Mouse (Mus musculus) midbrain, postnatal 0 days (tissue): ENCODE results near the gene Apc2. TPM values are rescaled to one million over a fixed set of nuclear protein-coding genes. Genes with fewer than 3 reads are reported as not detected.
"Not testable (repeated sequence)": the region's sequence is repeated elsewhere in the genome, so short reads cannot be mapped to it uniquely, and the experiment has no call there.

Experiments
- ATAC-seq: fragments of 200-750 bp; cut with Nextera tagmentation; 2 replicates; pipeline ENCODE4 v1.8.0; 2017; ENCODE audit warnings: moderate number of reproducible peaks, mild to moderate bottlenecking, moderate TSS enrichment, moderate library complexity; ENCODE audit not compliant: low FRiP score
- DNase-seq: peaks from one replicate; pipeline ENCODE4 v3.0.0-alpha.2; 2015; ENCODE audit warnings: low spot score
- H3K27ac ChIP-seq: fragments of 300-500 bp; sonication (generic); 2 replicates; pipeline ENCODE4 v1.5.1; 2014; ENCODE audit warnings: low read depth, mild to moderate bottlenecking, low read length, mixed read lengths
- H3K27me3 ChIP-seq: fragments of 300-500 bp; sonication (generic); 2 replicates; pipeline ENCODE4 v1.6.1; 2014; ENCODE audit warnings: low read length, control low read depth, mixed read lengths; ENCODE audit not compliant: insufficient read depth
- H3K36me3 ChIP-seq: fragments of 300-500 bp; sonication (generic); 2 replicates; pipeline ENCODE4 v1.6.1; 2014; ENCODE audit warnings: low read length, control low read depth, mixed read lengths; ENCODE audit not compliant: insufficient read depth
- H3K4me1 ChIP-seq: fragments of 300-500 bp; sonication (generic); 2 replicates; pipeline ENCODE4 v1.6.1; 2014; ENCODE audit warnings: mild to moderate bottlenecking, control low read depth, antibody characterized with exemption, low read length, mixed read lengths; ENCODE audit not compliant: insufficient read depth
- H3K4me2 ChIP-seq: fragments of 300-500 bp; sonication (generic); 2 replicates; pipeline ENCODE4 v1.6.1; 2014; ENCODE audit warnings: low read depth, mild to moderate bottlenecking, low read length, mixed read lengths; ENCODE audit not compliant: poor library complexity, severe bottlenecking
- H3K4me3 ChIP-seq: fragments of 300-500 bp; sonication (generic); 2 replicates; pipeline ENCODE4 v1.5.1; 2014; ENCODE audit warnings: low read depth, mild to moderate bottlenecking, low read length, moderate library complexity
- H3K9ac ChIP-seq: fragments of 300-500 bp; sonication (generic); replicated peaks from 2 replicates; pipeline ENCODE4 v1.6.1; 2014; ENCODE audit warnings: mild to moderate bottlenecking, low read length, moderate library complexity, mixed read lengths; ENCODE audit not compliant: poor library complexity, severe bottlenecking
- H3K9me3 ChIP-seq: fragments of 300-500 bp; sonication (generic); 2 replicates; pipeline ENCODE4 v1.6.1; 2016; ENCODE audit warnings: low read length, control low read depth
- CTCF ChIP-seq: IDR thresholded peaks from 2 replicates; pipeline ENCODE4 v1.5.1; 2016; ENCODE audit warnings: antibody characterized with exemption, mild to moderate bottlenecking
- WGBS: fragments of 180-500 bp; shearing (Covaris S2); extraction: QIAGEN DNeasy Blood & Tissue Kit; methylation state at CpG from one replicate; pipeline ENCODE4 v1.1.7; 2014; 5-methylcytosine and 5-hydroxymethylcytosine counted together
- polyA plus RNA-seq: library from polyadenylated mRNA; unstranded; fragments of >200 nt; fragmentation: Nextera tagmentation; extraction: Ambion mirVana; gene quantifications from 2 replicates; pipeline ENCODE4 v1.2.1, GENCODE M21; 2015
- total RNA-seq: library from RNA; depleted of rRNA; stranded (reverse); fragments of >200 nt; gene quantifications from 2 replicates; pipeline ENCODE4 v1.2.3, GENCODE M21; 2014; rRNA removed

Gene Apc2
- total RNA-seq (370 and 395 TPM in 2 replicates), polyA plus RNA-seq (95.3 and 110 TPM in 2 replicates)

- Histone ChIP-seq H3K4me3 (peak within 1 kb of the TSS; percentile 50), H3K4me2 (peak within 1 kb of the TSS; percentile 91), H3K27me3 (no peaks in the 10 kb centered on the region), H3K9me3 (no peaks in the 10 kb centered on the region), H3K9ac (peak within 1 kb of the TSS; percentile 78), H3K36me3 (peaks cover 10% of the 10 kb centered on the region), H3K27ac (peak within 1 kb of the TSS; percentile 100), H3K4me1 (peaks cover 23% of the 10 kb centered on the region)
- peak; percentile 95 for DNase-seq
- ATAC-seq = peak; percentile 45
- WGBS = under 1% methylated on average over 26 of the region's 26 CpGs
- peak; percentile 79 for TF ChIP-seq CTCF
Observed at GRCm38 (mm10) chr10:80295618-80296425, at the start of gene Apc2. Gene Apc2, plus strand, starts transcription at chr10:80295977.

- TF ChIP-seq CTCF = peak; percentile 73
- DNase-seq = peak; percentile 75
- no peak overlapping the region for H3K4me3 ChIP-seq
Observed at GRCm38 (mm10) chr10:80247849-80248248, 47.9 kb upstream of the Apc2 start.

GRCm38 (mm10) chr10:80248437-80248836, 47.3 kb upstream of the Apc2 start:
- 42% methylated on average over 3 of the region's 3 CpGs for WGBS
- 0 out of 2 replicates have a peak overlapping the region, but pooled peaks have one; percentile 48 for H3K27ac ChIP-seq
- DNase-seq, ATAC-seq, H3K27me3 ChIP-seq, H3K9ac ChIP-seq, H3K9me3 ChIP-seq: not testable (repeated sequence)
- peaks cover 12% of the 10 kb centered on the region; the same call in 1 of the 2 replicates for H3K36me3 ChIP-seq
- H3K4me2 ChIP-seq = peak overlapping the region; percentile 44
- peak overlapping the region; percentile 77 for H3K4me3 ChIP-seq
- H3K4me1 ChIP-seq = peaks cover 13% of the 10 kb centered on the region

More at GRCm38 (mm10) chr10:80247849-80248248, 47.9 kb upstream of the Apc2 start:
- no peak overlapping the region for H3K9ac ChIP-seq
- 26% methylated on average over 6 of the region's 6 CpGs for whole genome bisulfite sequencing
- H3K9me3 ChIP-seq = no peaks in the 10 kb centered on the region
- no peak overlapping the region for H3K4me2 ChIP-seq
- peaks cover 13% of the 10 kb centered on the region for H3K4me1 ChIP-seq
- no peak for ATAC-seq
- no peaks in the 10 kb centered on the region for H3K27me3 ChIP-seq
- H3K36me3 ChIP-seq = peaks cover 10% of the 10 kb centered on the region; the same call in 1 of the 2 replicates
- peak overlapping the region; percentile 48; the same call in 1 of the 2 replicates for H3K27ac ChIP-seq

GRCm38 (mm10) chr10:80248971-80249640, 46.7 kb upstream of the Apc2 start, which contains the start of gene Ndufs7:
Gene Ndufs7, plus strand, starts transcription at chr10:80249121.
- H3K27me3 ChIP-seq = no peaks in the 10 kb centered on the region
- WGBS = under 1% methylated on average over 53 of the region's 53 CpGs

GRCm38 (mm10) chr10:80250059-80250458, 45.7 kb upstream of the Apc2 start:
- Histone ChIP-seq H3K27ac (no peak overlapping the region; the same call in 1 of the 2 replicates), H3K27me3 (no peaks in the 10 kb centered on the region)
- no peak for ATAC-seq

More at GRCm38 (mm10) chr10:80248971-80249640, 46.7 kb upstream of the Apc2 start, which contains the start of gene Ndufs7:
- DNase-seq (peak; percentile 95), ATAC-seq (peak; percentile 90)
- peak; percentile 23 for TF ChIP-seq CTCF
- Histone ChIP-seq H3K9me3 (no peaks in the 10 kb centered on the region), H3K36me3 (peaks cover 11% of the 10 kb centered on the region), H3K9ac (peak within 1 kb of the TSS; percentile 81), H3K4me3 (peak within 1 kb of the TSS; percentile 77), H3K27ac (peak within 1 kb of the TSS; percentile 93), H3K4me2 (peak within 1 kb of the TSS; percentile 94), H3K4me1 (peaks cover 13% of the 10 kb centered on the region)

More at GRCm38 (mm10) chr10:80250059-80250458, 45.7 kb upstream of the Apc2 start:
- H3K4me1 ChIP-seq = peaks cover 13% of the 10 kb centered on the region
- 34% methylated on average over 2 of the region's 2 CpGs for WGBS
- peaks cover 18% of the 10 kb centered on the region for H3K36me3 ChIP-seq
- peak overlapping the region; percentile 94 for H3K4me2 ChIP-seq
- H3K9ac ChIP-seq = peak overlapping the region; percentile 81
- H3K4me3 ChIP-seq = peak overlapping the region; percentile 77
- no peak for TF ChIP-seq CTCF
- no peaks in the 10 kb centered on the region for H3K9me3 ChIP-seq
- no peak for DNase-seq
